ENCODE assay signal across 22 mouse cellular contexts in genomic region chr9:15994762-15995161, GRCm38 (mm10).
DNase-seq lines count a peak whose midpoint lies in the region; ATAC-seq lines count a peak whose summit lies in the region.
"Had no signal": no experiment of that assay in that cellular context is flagged by ENCODE, and none has a peak within 500 bp of the region (broad histone marks: within the 10 kb centered on the region; RNA-seq: fewer than 3 reads in every experiment).

No protein-coding gene starts in this region.

- no peak overlapping the region for H3K4me3 ChIP-seq in forebrain, embryonic 11.5 days (ENCODE audit: low read depth, low read length)
- no peak overlapping the region for H3K4me3 ChIP-seq in forebrain, embryonic 10.5 days
- no peak overlapping the region for H3K4me3 ChIP-seq in midbrain, embryonic 13.5 days (replicated peaks)
- H3K4me3 ChIP-seq in midbrain, embryonic 11.5 days (ENCODE audit: low read depth, low read length), result no peak overlapping the region
- no peak overlapping the region for H3K4me3 ChIP-seq in forebrain, embryonic 16.5 days (replicated peaks; ENCODE audit: low read length)
- H3K4me3 ChIP-seq in neural tube, embryonic 14.5 days (ENCODE audit: low read depth, low read length), result no peak overlapping the region
- H3K4me3 ChIP-seq: embryonic facial prominence, embryonic 12.5 days; gastrocnemius, adult 2 months; heart, embryonic 15.5 days; layer of hippocampus, adult 2 months; limb, embryonic 10.5 days; myocyte had no signal

- no peaks in the 10 kb centered on the region for H3K27me3 ChIP-seq in forebrain, embryonic 11.5 days (ENCODE audit: control insufficient read depth, insufficient read depth, low read length)
- no peaks in the 10 kb centered on the region for H3K27me3 ChIP-seq in forebrain, embryonic 10.5 days (ENCODE audit: poor library complexity, severe bottlenecking)
- no peaks in the 10 kb centered on the region for H3K27me3 ChIP-seq in midbrain, embryonic 13.5 days
- no peaks in the 10 kb centered on the region for H3K27me3 ChIP-seq in midbrain, embryonic 11.5 days (ENCODE audit: control insufficient read depth, insufficient read depth, low read length)
- no peaks in the 10 kb centered on the region for H3K27me3 ChIP-seq in forebrain, embryonic 16.5 days (replicated peaks; ENCODE audit: control insufficient read depth, insufficient read depth, low read length)
- no peaks in the 10 kb centered on the region for H3K27me3 ChIP-seq in neural tube, embryonic 14.5 days (ENCODE audit: control insufficient read depth, insufficient read depth, low read length)
- H3K27me3 ChIP-seq: embryonic facial prominence, embryonic 12.5 days; heart, embryonic 15.5 days had no signal

- no peak overlapping the region for H3K4me2 ChIP-seq in forebrain, embryonic 11.5 days (ENCODE audit: low read depth, low read length, severe bottlenecking)
- no peak overlapping the region for H3K4me2 ChIP-seq in midbrain, embryonic 13.5 days (replicated peaks)
- no peak overlapping the region for H3K4me2 ChIP-seq in midbrain, embryonic 11.5 days
- no peak overlapping the region for H3K4me2 ChIP-seq in forebrain, embryonic 16.5 days (ENCODE audit: low read length)
- no peak overlapping the region for H3K4me2 ChIP-seq in neural tube, embryonic 14.5 days (ENCODE audit: low read depth, low read length)
- H3K4me2 ChIP-seq: embryonic facial prominence, embryonic 12.5 days; heart, embryonic 15.5 days had no signal

- no peaks in the 10 kb centered on the region; the same call in 1 of the 2 replicates for H3K36me3 ChIP-seq in forebrain, embryonic 11.5 days (ENCODE audit: control insufficient read depth, insufficient read depth, low read length)
- H3K36me3 ChIP-seq in forebrain, embryonic 10.5 days (replicated peaks), result peaks cover 44% of the 10 kb centered on the region
- H3K36me3 ChIP-seq in midbrain, embryonic 13.5 days, result peaks cover 43% of the 10 kb centered on the region
- H3K36me3 ChIP-seq in midbrain, embryonic 11.5 days (ENCODE audit: control insufficient read depth, insufficient read depth, low read length), result peaks cover 21% of the 10 kb centered on the region
- peaks cover 16% of the 10 kb centered on the region for H3K36me3 ChIP-seq in forebrain, embryonic 16.5 days (ENCODE audit: control insufficient read depth, insufficient read depth)
- 0 out of 2 replicates have a peak, but pooled peaks cover 7% of the 10 kb centered on the region for H3K36me3 ChIP-seq in neural tube, embryonic 14.5 days (ENCODE audit: control insufficient read depth, insufficient read depth, low read length)
- H3K36me3 ChIP-seq: embryonic facial prominence, embryonic 12.5 days; heart, embryonic 15.5 days; limb, embryonic 10.5 days had no signal

- no peak for DNase-seq in forebrain, embryonic 11.5 days (ENCODE audit: low spot score)
- DNase-seq in forebrain, embryonic 10.5 days (ENCODE audit: extremely low spot score, low spot score), result no peak
- no peak for DNase-seq in midbrain, embryonic 11.5 days (ENCODE audit: low spot score, missing footprints)
- DNase-seq: adrenal gland, postnatal 10 days; cerebellum, adult 2 months; cerebellum, postnatal 25 days; gastrocnemius, adult 2 months; heart, postnatal 36 days; kidney, adult 9 months; kidney, postnatal 25 days had no signal

- no peak overlapping the region for H3K27ac ChIP-seq in forebrain, embryonic 11.5 days (ENCODE audit: low read depth, low read length)
- H3K27ac ChIP-seq in forebrain, embryonic 10.5 days, result no peak overlapping the region
- no peak overlapping the region for H3K27ac ChIP-seq in midbrain, embryonic 13.5 days
- H3K27ac ChIP-seq in midbrain, embryonic 11.5 days (ENCODE audit: low read depth, low read length), result no peak overlapping the region
- H3K27ac ChIP-seq in forebrain, embryonic 16.5 days (ENCODE audit: low read length), result no peak overlapping the region
- H3K27ac ChIP-seq in neural tube, embryonic 14.5 days (ENCODE audit: low read depth, low read length), result no peak overlapping the region
- H3K27ac ChIP-seq: embryonic facial prominence, embryonic 12.5 days; gastrocnemius, adult 2 months; heart, embryonic 15.5 days; layer of hippocampus, adult 2 months; limb, embryonic 10.5 days; macrophage had no signal

- no peaks in the 10 kb centered on the region for H3K4me1 ChIP-seq in forebrain, embryonic 11.5 days (replicated peaks; ENCODE audit: control insufficient read depth, insufficient read depth, low read length)
- H3K4me1 ChIP-seq in forebrain, embryonic 10.5 days, result peaks cover 3% of the 10 kb centered on the region; the same call in 1 of the 2 replicates
- peaks cover 7% of the 10 kb centered on the region; the same call in 1 of the 2 replicates for H3K4me1 ChIP-seq in midbrain, embryonic 13.5 days (replicated peaks)
- no peaks in the 10 kb centered on the region for H3K4me1 ChIP-seq in midbrain, embryonic 11.5 days (ENCODE audit: control insufficient read depth, insufficient read depth, low read length)
- H3K4me1 ChIP-seq in forebrain, embryonic 16.5 days (replicated peaks; ENCODE audit: control insufficient read depth, insufficient read depth, low read length), result peaks cover 2% of the 10 kb centered on the region; the same call in 1 of the 2 replicates
- peaks cover 5% of the 10 kb centered on the region; the same call in 1 of the 2 replicates for H3K4me1 ChIP-seq in neural tube, embryonic 14.5 days (ENCODE audit: control insufficient read depth, insufficient read depth, low read length)
- H3K4me1 ChIP-seq: embryonic facial prominence, embryonic 12.5 days; heart, embryonic 15.5 days; limb, embryonic 10.5 days had no signal

- H3K9me3 ChIP-seq in forebrain, embryonic 11.5 days (ENCODE audit: control insufficient read depth, low read length), result no peaks in the 10 kb centered on the region
- H3K9me3 ChIP-seq in forebrain, embryonic 10.5 days, result no peaks in the 10 kb centered on the region
- H3K9me3 ChIP-seq in midbrain, embryonic 13.5 days, result no peaks in the 10 kb centered on the region
- no peaks in the 10 kb centered on the region for H3K9me3 ChIP-seq in midbrain, embryonic 11.5 days (ENCODE audit: control insufficient read depth, low read length)
- no peaks in the 10 kb centered on the region for H3K9me3 ChIP-seq in forebrain, embryonic 16.5 days (ENCODE audit: control insufficient read depth, low read length)
- H3K9me3 ChIP-seq in neural tube, embryonic 14.5 days (ENCODE audit: control insufficient read depth, low read length), result no peaks in the 10 kb centered on the region
- H3K9me3 ChIP-seq: embryonic facial prominence, embryonic 12.5 days; heart, embryonic 15.5 days; limb, embryonic 10.5 days had no signal

- 0 out of 2 replicates have a peak, but pooled peaks have one; percentile 45 for ATAC-seq in forebrain, embryonic 11.5 days (replicated peaks; ENCODE audit: low FRiP score)
- 0 out of 2 replicates have a peak, but pooled peaks have one; percentile 41 for ATAC-seq in midbrain, embryonic 13.5 days
- ATAC-seq in midbrain, embryonic 11.5 days (ENCODE audit: low FRiP score), result no peak
- peak; percentile 54; the same call in 1 of the 2 replicates for ATAC-seq in forebrain, embryonic 16.5 days
- peak; percentile 45 for ATAC-seq in neural tube, embryonic 14.5 days (ENCODE audit: low read depth)
- ATAC-seq in granulocyte monocyte progenitor cell, adult 5-6 weeks (replicated peaks; ENCODE audit: poor library complexity, severe bottlenecking), result no peak
- ATAC-seq: activated CD4-positive, CD25-positive, alpha-beta regulatory T cell, adult 4 months; lung, postnatal 0 days had no signal

- no peak overlapping the region for H3K9ac ChIP-seq in forebrain, embryonic 11.5 days (ENCODE audit: low read length)
- H3K9ac ChIP-seq in midbrain, embryonic 13.5 days (replicated peaks), result no peak overlapping the region
- no peak overlapping the region for H3K9ac ChIP-seq in midbrain, embryonic 11.5 days (ENCODE audit: low read length)
- H3K9ac ChIP-seq in forebrain, embryonic 16.5 days (replicated peaks; ENCODE audit: low read depth, low read length), result no peak overlapping the region
- no peak overlapping the region for H3K9ac ChIP-seq in neural tube, embryonic 14.5 days (replicated peaks; ENCODE audit: low read depth, low read length)
- H3K9ac ChIP-seq: embryonic facial prominence, embryonic 12.5 days; heart, embryonic 15.5 days had no signal

- WGBS in forebrain, embryonic 11.5 days, result 73% methylated on average over 7 of the region's 7 CpGs
- WGBS in forebrain, embryonic 10.5 days, result 89% methylated on average over 7 of the region's 7 CpGs
- WGBS in midbrain, embryonic 13.5 days, result 67% methylated on average over 7 of the region's 7 CpGs
- WGBS in midbrain, embryonic 11.5 days, result 80% methylated on average over 7 of the region's 7 CpGs
- WGBS in forebrain, embryonic 16.5 days, result 39% methylated on average over 7 of the region's 7 CpGs
- 48% methylated on average over 7 of the region's 7 CpGs for WGBS in neural tube, embryonic 14.5 days

Comparison
In these comparisons a context has a peak if more than half of its experiments do, and no peak if none do; other contexts are left out.
1. ATAC-seq: peak in forebrain, embryonic 11.5 days (single experiment), midbrain, embryonic 13.5 days (single experiment), forebrain, embryonic 16.5 days (single experiment) and neural tube, embryonic 14.5 days (single experiment); none in midbrain, embryonic 11.5 days (single experiment) and granulocyte monocyte progenitor cell, adult 5-6 weeks (single experiment).